Mouse (Mus musculus) hindbrain, embryonic 13.5 days (tissue): Measurements from ENCODE around the gene Sco2. TPM values are rescaled to one million over a fixed set of nuclear protein-coding genes. Genes with fewer than 3 reads are reported as not detected.

Experiments used
- ATAC-seq: fragments of 200-750 bp; cut with Nextera tagmentation; 2 replicates; pipeline ENCODE4 v1.8.0; 2017; ENCODE audit warnings: moderate TSS enrichment; ENCODE audit not compliant: low FRiP score
- H3K27ac ChIP-seq: fragments of 300-500 bp; sonication (generic); 2 replicates; pipeline ENCODE4 v1.5.1; 2015; ENCODE audit warnings: inconsistent platforms, mild to moderate bottlenecking, moderate library complexity
- H3K27me3 ChIP-seq: fragments of 300-500 bp; sonication (generic); 2 replicates; pipeline ENCODE4 v1.6.1; 2015; ENCODE audit warnings: mild to moderate bottlenecking, inconsistent platforms
- H3K36me3 ChIP-seq: fragments of 300-500 bp; sonication (generic); 2 replicates; pipeline ENCODE4 v1.6.1; 2015; ENCODE audit warnings: mild to moderate bottlenecking, inconsistent platforms
- H3K4me1 ChIP-seq: fragments of 300-500 bp; sonication (generic); replicated peaks from 2 replicates; pipeline ENCODE4 v1.6.1; 2015; ENCODE audit warnings: inconsistent platforms
- H3K4me2 ChIP-seq: fragments of 300-500 bp; sonication (generic); 2 replicates; pipeline ENCODE4 v1.6.1; 2015; ENCODE audit warnings: inconsistent platforms, mild to moderate bottlenecking, moderate library complexity
- H3K4me3 ChIP-seq: fragments of 300-500 bp; sonication (generic); 2 replicates; pipeline ENCODE4 v1.5.1; 2015; ENCODE audit warnings: mild to moderate bottlenecking, inconsistent platforms
- H3K9ac ChIP-seq: fragments of 300-500 bp; sonication (generic); 2 replicates; pipeline ENCODE4 v1.6.1; 2015; ENCODE audit warnings: mild to moderate bottlenecking, inconsistent platforms
- H3K9me3 ChIP-seq: fragments of 300-500 bp; sonication (generic); 2 replicates; pipeline ENCODE4 v1.6.1; 2016; ENCODE audit warnings: inconsistent platforms
- WGBS: fragments of 180-500 bp; shearing (Covaris S2); methylation state at CpG from one replicate; pipeline ENCODE4 v1.1.7; 2015; 5-methylcytosine and 5-hydroxymethylcytosine counted together
- polyA plus RNA-seq: library from polyadenylated mRNA; unstranded; fragments of >200 nt; fragmentation: Nextera tagmentation; extraction: Ambion mirVana; gene quantifications from 2 replicates; pipeline ENCODE4 v1.2.1, GENCODE M21; 2015

The Sco2 gene
- polyA plus RNA-seq, 1 experiment from 2014 or later: 10.9 TPM

GRCm38 (mm10) chr15:89379429-89379828, 5.8 kb upstream of the Sco2 start:
- no peak for ATAC-seq
- Histone ChIP-seq H3K4me2 (peak overlapping the region; percentile 61), H3K27ac (no peak overlapping the region), H3K4me1 (peaks cover 26% of the 10 kb centered on the region), H3K27me3 (peaks cover 56% of the 10 kb centered on the region), H3K4me3 (peak overlapping the region; percentile 37), H3K9ac (no peak overlapping the region), H3K9me3 (no peaks in the 10 kb centered on the region), H3K36me3 (no peaks in the 10 kb centered on the region)
- WGBS: 13% methylated on average over 10 of the region's 10 CpGs

- 1% methylated on average over 33 of the region's 33 CpGs for WGBS
- Histone ChIP-seq H3K27ac (no peak within 1 kb of the TSS), H3K4me1 (peaks cover 31% of the 10 kb centered on the region), H3K36me3 (no peaks in the 10 kb centered on the region), H3K4me2 (peak within 1 kb of the TSS; percentile 61), H3K4me3 (peak within 1 kb of the TSS; percentile 37), H3K27me3 (peaks cover 56% of the 10 kb centered on the region), H3K9me3 (no peaks in the 10 kb centered on the region), H3K9ac (peak within 1 kb of the TSS; percentile 63)
- no peak for ATAC-seq
These were observed 5.3 kb upstream of the Sco2 start, which contains the start of gene Odf3b for GRCm38 (mm10) chr15:89378831-89379401. TSS of gene Odf3b (minus strand) at chr15:89379282.

GRCm38 (mm10) chr15:89377938-89378828, 4.5 kb upstream of the Sco2 start:
- H3K4me3 ChIP-seq: peak overlapping the region; percentile 37
- H3K4me1 ChIP-seq: peaks cover 32% of the 10 kb centered on the region
- WGBS: 10% methylated on average over 46 of the region's 46 CpGs
- peak overlapping the region; percentile 63 for H3K9ac ChIP-seq
- H3K27me3 ChIP-seq: peaks cover 56% of the 10 kb centered on the region
- H3K27ac ChIP-seq: no peak overlapping the region
- H3K36me3 ChIP-seq: no peaks in the 10 kb centered on the region
- H3K9me3 ChIP-seq: no peaks in the 10 kb centered on the region
- H3K4me2 ChIP-seq: peak overlapping the region; percentile 61
- no peak for ATAC-seq

- 0 out of 2 replicates have a peak overlapping the region, but pooled peaks have one; percentile 1 for H3K4me3 ChIP-seq
- ATAC-seq: no peak
These were observed 3.7 kb upstream of the Sco2 start for GRCm38 (mm10) chr15:89377362-89377761.

GRCm38 (mm10) chr15:89376957-89377356, 3.3 kb upstream of the Sco2 start, which contains the start of gene Tymp:
TSS of gene Tymp (minus strand) at chr15:89377039.
- peak within 1 kb of the TSS; percentile 6; the same call in 1 of the 2 replicates for H3K9ac ChIP-seq
- 26% methylated on average over 16 of the region's 16 CpGs for WGBS
- peaks cover 44% of the 10 kb centered on the region for H3K4me1 ChIP-seq
- peaks cover 56% of the 10 kb centered on the region for H3K27me3 ChIP-seq
- 0 out of 2 replicates have a peak within 1 kb of the TSS, but pooled peaks have one; percentile 4 for H3K4me2 ChIP-seq
- H3K36me3 ChIP-seq: peaks cover 9% of the 10 kb centered on the region
- no peaks in the 10 kb centered on the region for H3K9me3 ChIP-seq
- H3K4me3 ChIP-seq: 0 out of 2 replicates have a peak within 1 kb of the TSS, but pooled peaks have one; percentile 1
- ATAC-seq: no peak
- no peak within 1 kb of the TSS for H3K27ac ChIP-seq

More at GRCm38 (mm10) chr15:89377362-89377761, 3.7 kb upstream of the Sco2 start:
- peak overlapping the region; percentile 6; the same call in 1 of the 2 replicates for H3K9ac ChIP-seq
- peaks cover 5% of the 10 kb centered on the region for H3K36me3 ChIP-seq
- H3K27ac ChIP-seq: no peak overlapping the region
- 0 out of 2 replicates have a peak overlapping the region, but pooled peaks have one; percentile 4 for H3K4me2 ChIP-seq
- peaks cover 56% of the 10 kb centered on the region for H3K27me3 ChIP-seq
- no peaks in the 10 kb centered on the region for H3K9me3 ChIP-seq
- H3K4me1 ChIP-seq: peaks cover 41% of the 10 kb centered on the region
- 14% methylated on average over 18 of the region's 18 CpGs for WGBS

GRCm38 (mm10) chr15:89376040-89376439, 2.4 kb upstream of the Sco2 start:
- Histone ChIP-seq H3K27ac (no peak overlapping the region), H3K4me3 (no peak overlapping the region), H3K9me3 (no peaks in the 10 kb centered on the region), H3K9ac (no peak overlapping the region), H3K4me1 (peaks cover 44% of the 10 kb centered on the region), H3K36me3 (peaks cover 18% of the 10 kb centered on the region), H3K27me3 (peaks cover 52% of the 10 kb centered on the region), H3K4me2 (no peak overlapping the region)
- 85% methylated on average over 7 of the region's 7 CpGs for WGBS
- ATAC-seq: no peak

GRCm38 (mm10) chr15:89374801-89375534, 1.3 kb upstream of the Sco2 start:
- peak overlapping the region; percentile 87; the same call in 1 of the 2 replicates for H3K9ac ChIP-seq
- H3K9me3 ChIP-seq: no peaks in the 10 kb centered on the region
- WGBS: 92% methylated on average over 17 of the region's 17 CpGs

GRCm38 (mm10) chr15:89374340-89374739, 694 bp upstream of the Sco2 start:
- Histone ChIP-seq H3K4me3 (peak overlapping the region; percentile 68), H3K36me3 (peaks cover 35% of the 10 kb centered on the region), H3K4me2 (peak overlapping the region; percentile 86), H3K27me3 (peaks cover 36% of the 10 kb centered on the region), H3K9me3 (no peaks in the 10 kb centered on the region), H3K4me1 (peaks cover 42% of the 10 kb centered on the region), H3K27ac (peak overlapping the region; percentile 96), H3K9ac (peak overlapping the region; percentile 87)
- 54% methylated on average over 9 of the region's 9 CpGs for WGBS
- ATAC-seq: no peak

More at GRCm38 (mm10) chr15:89374801-89375534, 1.3 kb upstream of the Sco2 start:
- Histone ChIP-seq H3K27me3 (peaks cover 42% of the 10 kb centered on the region), H3K27ac (no peak overlapping the region), H3K4me2 (no peak overlapping the region), H3K4me3 (no peak overlapping the region), H3K36me3 (peaks cover 29% of the 10 kb centered on the region), H3K4me1 (peaks cover 44% of the 10 kb centered on the region)
- ATAC-seq: no peak

- H3K4me1 ChIP-seq: peaks cover 30% of the 10 kb centered on the region
- ATAC-seq: peak; percentile 80
- peak overlapping the region; percentile 87 for H3K9ac ChIP-seq
- peaks cover 47% of the 10 kb centered on the region for H3K36me3 ChIP-seq
- H3K9me3 ChIP-seq: no peaks in the 10 kb centered on the region
- H3K4me3 ChIP-seq: peak overlapping the region; percentile 68
- peak overlapping the region; percentile 86 for H3K4me2 ChIP-seq
- H3K27ac ChIP-seq: peak overlapping the region; percentile 96
- WGBS: 2% methylated on average over 35 of the region's 35 CpGs
- H3K27me3 ChIP-seq: peaks cover 25% of the 10 kb centered on the region
These were observed 452 bp downstream of the Sco2 start for GRCm38 (mm10) chr15:89373027-89373761.

- WGBS: 86% methylated on average over 7 of the region's 7 CpGs
- H3K36me3 ChIP-seq: peaks cover 53% of the 10 kb centered on the region
These were observed 1.1 kb downstream of the Sco2 start for GRCm38 (mm10) chr15:89372536-89372935.

GRCm38 (mm10) chr15:89372068-89372467, 1.6 kb downstream of the Sco2 start:
- H3K9me3 ChIP-seq: no peaks in the 10 kb centered on the region
- ATAC-seq: no peak
- peaks cover 22% of the 10 kb centered on the region for H3K4me1 ChIP-seq
- no peak overlapping the region for H3K4me3 ChIP-seq
- H3K27ac ChIP-seq: no peak overlapping the region
- H3K36me3 ChIP-seq: peaks cover 58% of the 10 kb centered on the region
- 90% methylated on average over 13 of the region's 13 CpGs for WGBS
- no peak overlapping the region for H3K9ac ChIP-seq
- H3K4me2 ChIP-seq: no peak overlapping the region
- peaks cover 13% of the 10 kb centered on the region for H3K27me3 ChIP-seq

More at GRCm38 (mm10) chr15:89372536-89372935, 1.1 kb downstream of the Sco2 start:
- peak overlapping the region; percentile 68 for H3K4me3 ChIP-seq
- H3K27ac ChIP-seq: peak overlapping the region; percentile 96
- no peaks in the 10 kb centered on the region for H3K9me3 ChIP-seq
- H3K27me3 ChIP-seq: peaks cover 18% of the 10 kb centered on the region
- peaks cover 25% of the 10 kb centered on the region for H3K4me1 ChIP-seq
- H3K9ac ChIP-seq: peak overlapping the region; percentile 87
- H3K4me2 ChIP-seq: peak overlapping the region; percentile 86
- no peak for ATAC-seq
